Mouse (Mus musculus) cortical plate, adult 2 months (tissue): ENCODE data around the gene Nmnat2. TPM values are rescaled to one million over a fixed set of nuclear protein-coding genes. Genes with fewer than 3 reads are reported as not detected.

Experiments used
- H3K27ac ChIP-seq: fragments of 200-500 bp; 2 replicates; pipeline ENCODE4 v1.5.1; 2012; ENCODE audit warnings: low read length, control low read depth, inconsistent platforms; ENCODE audit not compliant: insufficient read depth
- H3K4me1 ChIP-seq: fragments of 200-500 bp; 2 replicates; pipeline ENCODE4 v1.6.1; 2011; ENCODE audit warnings: low read length; ENCODE audit not compliant: control insufficient read depth, insufficient read depth
- H3K4me3 ChIP-seq: fragments of 200-500 bp; 2 replicates; pipeline ENCODE4 v1.5.1; 2011; ENCODE audit warnings: mild to moderate bottlenecking, low read length, control low read depth; ENCODE audit not compliant: insufficient read depth
- CTCF ChIP-seq: fragments of 200-500 bp; IDR thresholded peaks from 2 replicates; pipeline ENCODE4 v1.5.1; 2011; ENCODE audit warnings: mild to moderate bottlenecking, control low read depth, low read length; ENCODE audit not compliant: insufficient read depth; ENCODE audit errors: extremely low read depth
- POLR2A ChIP-seq: fragments of 200-500 bp; IDR thresholded peaks from 2 replicates; pipeline ENCODE4 v1.6.1; 2011; ENCODE audit warnings: mild to moderate bottlenecking, low read length, control low read depth; ENCODE audit not compliant: insufficient read depth; ENCODE audit errors: extremely low read depth
- polyA plus RNA-seq: library from polyadenylated mRNA; depleted of rRNA; stranded (reverse); fragments of >200 nt; gene quantifications from 2 replicates; pipeline ENCODE4 v1.2.3, GENCODE M21; 2012

Gene Nmnat2
- polyA plus RNA-seq, 1 experiment, result 84.2 TPM

DNA sequence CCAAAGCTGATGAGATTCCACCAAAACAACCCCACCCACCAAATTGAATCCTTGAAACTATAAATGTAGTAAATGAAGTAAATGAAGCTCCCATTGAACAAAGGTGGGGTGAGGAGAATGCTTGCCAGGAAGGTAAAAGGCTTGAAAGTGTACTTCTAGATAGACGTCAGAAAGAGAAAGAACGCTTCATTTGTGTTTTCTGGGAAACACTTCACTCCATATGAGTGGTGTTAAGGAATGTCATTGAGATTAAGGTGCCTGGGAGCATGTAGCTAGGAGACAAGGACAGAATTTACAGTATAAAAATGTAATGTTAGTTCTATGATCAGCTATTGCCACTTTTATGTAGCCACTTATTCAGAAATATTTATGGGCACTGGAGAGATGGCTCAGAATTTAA lies 49.7 kb downstream of the Nmnat2 start:
- Histone ChIP-seq H3K4me1 (peaks cover 6% of the 10 kb centered on the region; the same call in 1 of the 2 replicates), H3K4me3 (no peak overlapping the region), H3K27ac (no peak overlapping the region)
- TF ChIP-seq POLR2A (no peak), CTCF (no peak)

GRCm38 (mm10) chr1:153006054-153006453 lies 51.3 kb downstream of the Nmnat2 start:
- no peak for TF ChIP-seq POLR2A
- TF ChIP-seq CTCF, result no peak
- Histone ChIP-seq H3K27ac (no peak overlapping the region), H3K4me3 (no peak overlapping the region), H3K4me1 (peaks cover 3% of the 10 kb centered on the region)

DNA sequence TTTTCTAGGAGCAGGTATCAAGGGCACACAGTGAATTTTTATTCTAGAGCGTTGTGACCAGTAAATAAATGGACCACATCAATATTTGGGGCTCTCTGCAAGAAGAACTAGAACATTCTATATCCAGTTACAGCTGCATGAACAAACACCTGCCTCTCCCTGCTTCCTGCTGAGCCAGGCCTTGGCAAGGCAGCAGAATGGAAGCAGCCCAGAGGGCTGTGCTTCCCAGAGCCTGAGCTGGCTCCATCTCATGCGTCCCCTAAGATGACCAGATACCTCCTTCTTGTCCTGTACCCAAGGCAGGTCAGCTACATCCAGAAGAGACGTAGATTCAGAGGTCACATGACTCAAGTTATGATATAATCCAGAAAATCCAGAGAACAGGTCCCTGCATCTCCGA lies 52.0 kb downstream of the Nmnat2 start:
- H3K27ac ChIP-seq, result no peak overlapping the region
- no peak overlapping the region for H3K4me3 ChIP-seq
- H3K4me1 ChIP-seq, result peaks cover 7% of the 10 kb centered on the region
- TF ChIP-seq CTCF, result no peak
- no peak for TF ChIP-seq POLR2A

DNA sequence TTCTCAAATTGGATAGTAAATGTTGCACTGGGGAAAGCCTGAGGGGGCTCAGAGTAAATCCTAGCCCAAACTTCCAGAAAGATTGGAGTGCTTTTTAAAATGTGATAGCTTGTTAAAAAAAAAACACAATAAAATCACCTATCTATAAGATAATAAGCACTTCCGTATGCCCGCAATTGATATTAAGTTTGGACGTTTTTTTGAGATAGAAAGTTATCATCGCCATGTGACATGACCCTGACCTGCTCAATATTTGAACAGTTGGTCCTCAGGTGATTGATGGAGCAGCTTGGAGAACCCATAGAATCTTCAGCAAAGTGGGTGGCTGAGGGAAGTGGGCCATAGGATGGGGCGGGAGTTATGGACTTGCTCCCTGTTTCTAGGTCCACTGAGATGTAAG lies 52.5 kb downstream of the Nmnat2 start:
- peaks cover 7% of the 10 kb centered on the region for H3K4me1 ChIP-seq
- H3K4me3 ChIP-seq, result no peak overlapping the region
- TF ChIP-seq POLR2A (no peak), CTCF (no peak)
- H3K27ac ChIP-seq, result no peak overlapping the region

DNA sequence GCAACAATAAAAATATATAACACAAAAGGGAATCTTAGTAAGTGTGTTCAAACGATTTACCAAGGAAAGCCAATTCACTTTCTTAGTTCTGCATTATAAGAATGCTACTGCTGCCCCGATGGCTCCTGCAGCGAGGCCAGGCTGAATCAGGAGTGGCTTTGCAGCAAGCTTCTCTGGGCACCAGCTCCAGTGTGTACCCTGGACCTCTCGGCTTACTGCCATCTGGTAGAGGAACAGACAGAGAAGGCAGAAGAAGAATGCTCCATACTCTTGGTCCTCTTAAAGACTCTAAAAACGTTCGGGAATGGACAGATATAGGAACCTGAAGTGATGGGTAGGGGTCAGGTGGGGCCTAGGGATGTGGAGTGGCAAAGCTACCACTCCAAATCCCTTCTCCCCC lies 53.0 kb downstream of the Nmnat2 start:
- H3K4me3 ChIP-seq, result no peak overlapping the region
- no peak for TF ChIP-seq CTCF
- TF ChIP-seq POLR2A, result no peak
- peaks cover 7% of the 10 kb centered on the region for H3K4me1 ChIP-seq
- no peak overlapping the region for H3K27ac ChIP-seq

DNA sequence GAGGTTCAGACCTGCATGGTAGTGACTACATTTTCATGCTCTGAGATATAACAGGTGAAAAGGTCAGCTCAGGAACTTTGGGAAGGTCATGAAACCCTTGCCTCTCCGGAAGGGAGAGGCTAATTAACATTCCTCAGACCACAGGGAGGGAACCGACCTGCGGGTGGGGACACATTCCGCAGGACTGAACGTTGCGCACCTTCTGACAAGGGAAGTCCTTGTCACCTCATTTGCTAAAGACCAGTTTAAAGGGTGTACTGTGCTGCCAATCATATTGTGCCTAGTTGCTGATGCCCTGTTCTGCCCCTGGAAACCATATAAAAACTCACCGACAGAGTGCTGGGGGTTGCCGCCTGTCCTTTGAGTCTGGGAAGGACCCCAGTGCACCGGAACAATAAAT lies 54.5 kb downstream of the Nmnat2 start:
- TF ChIP-seq POLR2A (no peak), CTCF (no peak)
- no peak overlapping the region for H3K27ac ChIP-seq
- peaks cover 9% of the 10 kb centered on the region for H3K4me1 ChIP-seq
- H3K4me3 ChIP-seq, result no peak overlapping the region

DNA sequence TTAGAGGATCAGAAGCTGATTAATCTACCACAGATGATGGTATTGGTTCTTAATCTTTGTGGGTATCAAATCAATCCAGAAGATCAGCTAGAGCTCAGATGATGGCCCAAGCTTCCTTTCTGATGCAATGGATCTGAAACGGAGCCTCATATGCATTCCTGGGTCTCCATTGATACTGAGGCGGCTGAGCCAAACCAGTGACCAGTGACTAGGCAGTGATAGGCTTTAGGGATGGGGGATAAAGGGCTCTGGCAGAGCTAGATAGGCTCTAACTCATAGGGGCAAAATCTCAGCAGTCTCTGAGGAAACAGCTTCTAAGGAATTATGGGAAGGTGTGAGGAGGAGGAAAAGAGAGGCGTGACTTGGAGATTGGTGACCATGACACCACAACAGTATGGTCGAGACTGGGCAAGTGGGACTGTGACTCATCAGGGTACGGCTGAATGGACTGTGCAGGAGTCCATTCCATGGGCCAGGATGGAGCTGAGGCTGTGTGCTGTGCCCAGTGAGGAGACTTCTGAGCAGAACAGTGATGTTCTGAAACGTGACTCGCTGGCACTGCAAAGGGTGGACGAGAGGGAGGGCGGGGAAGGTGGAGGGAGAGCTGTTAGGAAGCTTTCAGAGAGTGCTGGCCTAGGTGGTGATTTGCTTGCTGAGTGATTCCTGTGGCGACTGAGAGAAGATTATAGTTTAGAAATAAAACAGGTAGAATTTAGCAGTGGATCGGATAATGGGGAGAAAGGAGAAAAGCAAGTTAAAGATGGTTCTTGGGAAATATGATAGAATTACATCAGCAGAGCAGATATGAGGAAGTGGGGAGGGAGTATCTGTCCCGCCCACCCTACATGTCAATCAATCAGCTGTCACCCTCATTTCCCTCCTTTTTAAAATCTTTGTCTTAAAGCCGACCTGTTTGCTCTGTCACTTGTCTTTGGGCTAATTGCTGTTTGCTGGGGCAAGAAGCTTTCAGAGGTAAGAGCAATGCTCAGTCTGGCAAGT lies 55.9 kb downstream of the Nmnat2 start:
- Histone ChIP-seq H3K27ac (no peak overlapping the region), H3K4me3 (no peak overlapping the region), H3K4me1 (peaks cover 14% of the 10 kb centered on the region)
- no peak for TF ChIP-seq POLR2A
- no peak for TF ChIP-seq CTCF

- peaks cover 14% of the 10 kb centered on the region for H3K4me1 ChIP-seq
- TF ChIP-seq CTCF, result no peak
- TF ChIP-seq POLR2A, result no peak
- no peak overlapping the region for H3K4me3 ChIP-seq
- no peak overlapping the region for H3K27ac ChIP-seq
Observed at GRCm38 (mm10) chr1:153011544-153011943, 56.8 kb downstream of the Nmnat2 start.

GRCm38 (mm10) chr1:153013541-153014288 lies 58.9 kb downstream of the Nmnat2 start:
- no peak for TF ChIP-seq POLR2A
- TF ChIP-seq CTCF, result no peak
- Histone ChIP-seq H3K27ac (no peak overlapping the region), H3K4me1 (peaks cover 14% of the 10 kb centered on the region), H3K4me3 (no peak overlapping the region)
